Mouse (Mus musculus): ENCODE results near the gene Btg1. TPM values are rescaled to one million over a fixed set of nuclear protein-coding genes. Genes with fewer than 3 reads are reported as not detected.

The Btg1 gene
- polyA plus RNA-seq, 1 experiment from 2014 or later: 88.1 TPM

GRCm38 (mm10) chr10:96621980-96622645 is 5.3 kb downstream of the Btg1 start:
- Histone ChIP-seq H3K27ac (replicated peaks in 1 of 2; ENCODE audit: control insufficient read depth in 1 of 2, insufficient read depth in 1 of 2, low read depth in 2 of 2, low read length in 2 of 2) (peak overlapping the region; percentile 22 to 28; a peak in 1 of 4 replicates), H3K36me3 (ENCODE audit: control insufficient read depth, insufficient read depth, low read length) (peaks cover 55% of the 10 kb centered on the region)
- 79% methylated on average over 13 of the region's 13 CpGs for WGBS

DNA sequence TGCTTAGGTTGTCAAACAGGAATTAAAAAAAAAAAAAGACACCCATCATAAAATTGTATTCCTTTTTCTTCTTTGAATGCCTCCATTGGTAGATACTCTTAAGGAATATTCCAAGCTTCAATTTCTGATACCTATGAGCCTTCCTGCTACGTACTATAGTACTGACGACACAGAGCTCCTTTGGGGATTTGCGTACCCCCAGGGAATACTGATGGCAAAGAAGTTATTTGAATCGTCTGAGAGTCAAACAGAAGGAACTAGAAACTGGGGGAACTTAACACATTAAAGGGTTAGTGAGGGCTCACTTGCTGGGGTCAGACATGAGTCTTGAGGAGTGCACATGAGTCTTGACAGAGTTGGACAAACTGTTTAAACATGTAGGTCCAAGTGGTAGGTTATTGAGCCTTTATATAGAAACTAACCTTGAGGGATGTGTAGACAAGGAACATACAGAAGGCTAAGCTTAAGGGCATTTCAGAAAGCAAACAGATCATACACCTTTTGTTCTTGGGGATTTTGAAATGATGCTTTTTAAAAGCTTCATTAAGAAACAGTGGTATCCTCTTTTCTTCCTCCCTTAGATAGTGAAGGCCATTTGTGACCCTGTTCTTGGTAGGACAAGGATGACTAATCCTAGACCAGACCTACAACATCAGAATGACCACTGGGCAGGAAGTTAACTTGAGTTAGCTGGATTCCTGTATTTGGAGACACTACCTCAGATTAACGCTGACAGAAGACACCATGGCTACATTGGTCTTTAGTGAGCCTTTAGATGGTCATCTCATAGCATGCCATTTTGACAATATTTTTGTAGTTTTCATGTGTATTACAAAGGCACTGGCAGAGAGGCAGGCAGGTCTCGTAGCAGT is 6.2 kb downstream of the Btg1 start:
- no peaks in the 10 kb centered on the region for H3K9me3 ChIP-seq (ENCODE audit: control insufficient read depth, low read length)
- peaks cover 9 to 42% of the 10 kb centered on the region in 2 experiments for H3K4me1 ChIP-seq (ENCODE audit: control insufficient read depth in 2 of 2, insufficient read depth in 2 of 2, low read length in 2 of 2)
- ATAC-seq (ENCODE audit: insufficient number of reproducible peaks, insufficient read depth, low FRiP score, low read depth): no peak
- no peak overlapping the region for H3K9ac ChIP-seq (ENCODE audit: low read length)
- 86% methylated on average over 6 of the region's 6 CpGs for WGBS
- no peak overlapping the region; a peak in 1 of 4 replicates for H3K27ac ChIP-seq (replicated peaks in 1 of 2; ENCODE audit: control insufficient read depth in 1 of 2, insufficient read depth in 1 of 2, low read depth in 2 of 2, low read length in 2 of 2)
- H3K27me3 ChIP-seq (ENCODE audit: control insufficient read depth, insufficient read depth, low read length): no peaks in the 10 kb centered on the region
- H3K36me3 ChIP-seq (ENCODE audit: control insufficient read depth, insufficient read depth, low read length): peaks cover 55% of the 10 kb centered on the region
- H3K4me2 ChIP-seq (ENCODE audit: low read length): peak overlapping the region; percentile 92
- H3K4me3 ChIP-seq (ENCODE audit: control insufficient read depth in 1 of 2, insufficient read depth in 1 of 2, low read depth in 1 of 2, low read length in 2 of 2): peak overlapping the region in 1 of 2 experiments; percentile 95; a peak in 1 of 4 replicates

More at GRCm38 (mm10) chr10:96621980-96622645, 5.3 kb downstream of the Btg1 start:
- Histone ChIP-seq H3K4me1 (ENCODE audit: control insufficient read depth in 2 of 2, insufficient read depth in 2 of 2, low read length in 2 of 2) (peaks cover 9 to 42% of the 10 kb centered on the region in 2 experiments), H3K9me3 (ENCODE audit: control insufficient read depth, low read length) (no peaks in the 10 kb centered on the region), H3K4me2 (ENCODE audit: low read length) (peak overlapping the region; percentile 92), H3K4me3 (ENCODE audit: control insufficient read depth in 1 of 2, insufficient read depth in 1 of 2, low read depth in 1 of 2, low read length in 2 of 2) (peak overlapping the region; percentile 22 to 95; a peak in 3 of 4 replicates), H3K9ac (ENCODE audit: low read length) (peak overlapping the region; percentile 55), H3K27me3 (ENCODE audit: control insufficient read depth, insufficient read depth, low read length) (no peaks in the 10 kb centered on the region)
- no peak for ATAC-seq (ENCODE audit: insufficient number of reproducible peaks, insufficient read depth, low FRiP score, low read depth)

DNA sequence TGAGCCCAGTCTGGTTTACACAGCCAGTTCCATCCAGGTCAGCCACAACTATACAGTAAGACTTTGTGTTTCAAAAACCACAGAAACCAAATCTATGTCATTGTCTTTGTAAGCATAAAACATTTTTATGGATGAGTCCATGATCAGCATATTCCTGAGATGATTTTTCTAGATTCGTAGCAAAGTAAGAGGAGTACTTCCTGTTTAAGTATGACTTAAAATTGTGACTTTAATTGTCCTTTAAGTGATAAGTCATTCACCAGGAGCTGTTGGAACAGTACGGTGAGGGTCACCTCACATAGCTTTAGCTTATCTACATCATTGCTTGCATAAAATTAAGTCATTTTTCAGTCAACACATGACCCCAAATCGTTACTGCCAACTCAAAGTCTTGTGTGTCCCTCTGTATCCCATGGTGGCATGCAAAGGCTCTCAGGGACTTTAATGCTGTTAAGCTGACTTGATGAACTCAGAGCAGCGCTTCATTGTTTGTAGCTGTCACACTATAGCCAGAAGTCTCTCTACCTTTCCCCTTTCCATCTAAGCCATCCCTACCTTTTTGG is 6.9 kb downstream of the Btg1 start:
- Histone ChIP-seq H3K9me3 (ENCODE audit: control insufficient read depth, low read length) (no peaks in the 10 kb centered on the region), H3K4me2 (ENCODE audit: low read length) (no peak overlapping the region), H3K4me1 (ENCODE audit: control insufficient read depth in 2 of 2, insufficient read depth in 2 of 2, low read length in 2 of 2) (peaks cover 9 to 42% of the 10 kb centered on the region in 2 experiments), H3K27me3 (ENCODE audit: control insufficient read depth, insufficient read depth, low read length) (no peaks in the 10 kb centered on the region), H3K4me3 (ENCODE audit: control insufficient read depth in 1 of 2, insufficient read depth in 1 of 2, low read depth in 1 of 2, low read length in 2 of 2) (no peak overlapping the region), H3K36me3 (ENCODE audit: control insufficient read depth, insufficient read depth, low read length) (peaks cover 52% of the 10 kb centered on the region), H3K9ac (ENCODE audit: low read length) (no peak overlapping the region), H3K27ac (replicated peaks in 1 of 2; ENCODE audit: control insufficient read depth in 1 of 2, insufficient read depth in 1 of 2, low read depth in 2 of 2, low read length in 2 of 2) (no peak overlapping the region)
- 84% methylated on average over 4 of the region's 4 CpGs for WGBS
- ATAC-seq (ENCODE audit: insufficient number of reproducible peaks, insufficient read depth, low FRiP score, low read depth): no peak

- H3K9ac ChIP-seq (ENCODE audit: low read length): no peak overlapping the region
- ATAC-seq (ENCODE audit: insufficient number of reproducible peaks, insufficient read depth, low FRiP score, low read depth): no peak
- H3K27me3 ChIP-seq (ENCODE audit: control insufficient read depth, insufficient read depth, low read length): no peaks in the 10 kb centered on the region
- no peak overlapping the region for H3K4me3 ChIP-seq (ENCODE audit: control insufficient read depth in 1 of 2, insufficient read depth in 1 of 2, low read depth in 1 of 2, low read length in 2 of 2)
- H3K27ac ChIP-seq (replicated peaks in 1 of 2; ENCODE audit: control insufficient read depth in 1 of 2, insufficient read depth in 1 of 2, low read depth in 2 of 2, low read length in 2 of 2): no peak overlapping the region
- no peak overlapping the region for H3K4me2 ChIP-seq (ENCODE audit: low read length)
- 84% methylated on average over 2 of the region's 2 CpGs for WGBS
- H3K36me3 ChIP-seq (ENCODE audit: control insufficient read depth, insufficient read depth, low read length): peaks cover 50% of the 10 kb centered on the region
- H3K9me3 ChIP-seq (ENCODE audit: control insufficient read depth, low read length): no peaks in the 10 kb centered on the region
- peaks cover 9 to 42% of the 10 kb centered on the region in 2 experiments for H3K4me1 ChIP-seq (ENCODE audit: control insufficient read depth in 2 of 2, insufficient read depth in 2 of 2, low read length in 2 of 2)
Measured at GRCm38 (mm10) chr10:96624406-96624805, 7.6 kb downstream of the Btg1 start.

DNA sequence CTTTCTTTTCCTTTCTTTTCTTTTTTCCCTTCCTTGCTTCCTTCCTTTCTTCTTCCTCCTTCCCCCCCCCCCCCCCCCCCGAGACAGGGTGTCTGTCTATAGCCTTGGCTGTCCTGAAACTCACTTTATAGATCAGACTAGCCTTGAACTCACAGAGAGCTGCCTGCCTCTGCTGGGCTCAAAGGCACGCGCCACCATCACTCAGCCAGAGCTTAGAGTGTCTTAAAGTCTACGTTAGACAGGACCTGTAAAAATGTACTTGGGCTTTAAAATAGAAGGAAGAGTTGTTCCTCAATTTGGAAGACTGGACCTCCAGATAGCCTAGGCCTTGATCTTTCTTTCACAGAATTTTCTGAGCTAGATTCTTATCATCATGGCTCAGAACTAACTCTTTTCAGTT is 8.3 kb downstream of the Btg1 start:
- Histone ChIP-seq H3K27me3 (ENCODE audit: control insufficient read depth, insufficient read depth, low read length) (no peaks in the 10 kb centered on the region), H3K9ac (ENCODE audit: low read length) (no peak overlapping the region), H3K4me3 (ENCODE audit: control insufficient read depth in 1 of 2, insufficient read depth in 1 of 2, low read depth in 1 of 2, low read length in 2 of 2) (no peak overlapping the region), H3K9me3 (ENCODE audit: control insufficient read depth, low read length) (no peaks in the 10 kb centered on the region), H3K4me1 (ENCODE audit: control insufficient read depth in 2 of 2, insufficient read depth in 2 of 2, low read length in 2 of 2) (peaks cover 10 to 42% of the 10 kb centered on the region in 2 experiments), H3K36me3 (ENCODE audit: control insufficient read depth, insufficient read depth, low read length) (peaks cover 43% of the 10 kb centered on the region), H3K4me2 (ENCODE audit: low read length) (no peak overlapping the region), H3K27ac (replicated peaks in 1 of 2; ENCODE audit: control insufficient read depth in 1 of 2, insufficient read depth in 1 of 2, low read depth in 2 of 2, low read length in 2 of 2) (peak overlapping the region in 1 of 2 experiments; percentile 34; a peak in 1 of 4 replicates)
- WGBS: 92% methylated on average over 3 of the region's 4 CpGs
- ATAC-seq (ENCODE audit: insufficient number of reproducible peaks, insufficient read depth, low FRiP score, low read depth): no peak

- no peaks in the 10 kb centered on the region for H3K9me3 ChIP-seq (ENCODE audit: control insufficient read depth, low read length)
- WGBS: 26% methylated on average over 4 of the region's 4 CpGs
- 0 out of 2 replicates have a peak overlapping the region, but pooled peaks have one; percentile 19 for H3K4me2 ChIP-seq (ENCODE audit: low read length)
- H3K27ac ChIP-seq (replicated peaks in 1 of 2; ENCODE audit: control insufficient read depth in 1 of 2, insufficient read depth in 1 of 2, low read depth in 2 of 2, low read length in 2 of 2): peak overlapping the region; percentile 34 to 55; a peak in 3 of 4 replicates
- H3K4me3 ChIP-seq (ENCODE audit: control insufficient read depth in 1 of 2, insufficient read depth in 1 of 2, low read depth in 1 of 2, low read length in 2 of 2): no peak overlapping the region
- no peaks in the 10 kb centered on the region for H3K27me3 ChIP-seq (ENCODE audit: control insufficient read depth, insufficient read depth, low read length)
- peaks cover 11 to 40% of the 10 kb centered on the region in 2 experiments for H3K4me1 ChIP-seq (ENCODE audit: control insufficient read depth in 2 of 2, insufficient read depth in 2 of 2, low read length in 2 of 2)
- H3K9ac ChIP-seq (ENCODE audit: low read length): no peak overlapping the region
- ATAC-seq (ENCODE audit: insufficient number of reproducible peaks, insufficient read depth, low FRiP score, low read depth): peak; percentile 29; the same call in 1 of the 2 replicates
- peaks cover 37% of the 10 kb centered on the region for H3K36me3 ChIP-seq (ENCODE audit: control insufficient read depth, insufficient read depth, low read length)
Measured at GRCm38 (mm10) chr10:96625682-96626081, 8.9 kb downstream of the Btg1 start.

GRCm38 (mm10) chr10:96626120-96626750 is 9.4 kb downstream of the Btg1 start:
- H3K9me3 ChIP-seq (ENCODE audit: control insufficient read depth, low read length): no peaks in the 10 kb centered on the region
- no peak for ATAC-seq (ENCODE audit: insufficient number of reproducible peaks, insufficient read depth, low FRiP score, low read depth)
- no peak overlapping the region for H3K4me3 ChIP-seq (ENCODE audit: control insufficient read depth in 1 of 2, insufficient read depth in 1 of 2, low read depth in 1 of 2, low read length in 2 of 2)
- WGBS: 75% methylated on average over 10 of the region's 10 CpGs
- no peak overlapping the region for H3K9ac ChIP-seq (ENCODE audit: low read length)
- H3K36me3 ChIP-seq (ENCODE audit: control insufficient read depth, insufficient read depth, low read length): peaks cover 33% of the 10 kb centered on the region
- H3K27ac ChIP-seq (replicated peaks in 1 of 2; ENCODE audit: control insufficient read depth in 1 of 2, insufficient read depth in 1 of 2, low read depth in 2 of 2, low read length in 2 of 2): no peak overlapping the region; a peak in 1 of 4 replicates
- H3K4me1 ChIP-seq (ENCODE audit: control insufficient read depth in 2 of 2, insufficient read depth in 2 of 2, low read length in 2 of 2): peaks cover 13 to 41% of the 10 kb centered on the region in 2 experiments
- no peak overlapping the region for H3K4me2 ChIP-seq (ENCODE audit: low read length)
- no peaks in the 10 kb centered on the region for H3K27me3 ChIP-seq (ENCODE audit: control insufficient read depth, insufficient read depth, low read length)
